Mouse (Mus musculus) cerebellum, adult 9-11 months (tissue): Measurements from ENCODE around the gene Asprv1.

Source experiments
- DNase-seq: peaks from one replicate; pipeline ENCODE4 v3.0.0; 2022

The Asprv1 gene

DNA sequence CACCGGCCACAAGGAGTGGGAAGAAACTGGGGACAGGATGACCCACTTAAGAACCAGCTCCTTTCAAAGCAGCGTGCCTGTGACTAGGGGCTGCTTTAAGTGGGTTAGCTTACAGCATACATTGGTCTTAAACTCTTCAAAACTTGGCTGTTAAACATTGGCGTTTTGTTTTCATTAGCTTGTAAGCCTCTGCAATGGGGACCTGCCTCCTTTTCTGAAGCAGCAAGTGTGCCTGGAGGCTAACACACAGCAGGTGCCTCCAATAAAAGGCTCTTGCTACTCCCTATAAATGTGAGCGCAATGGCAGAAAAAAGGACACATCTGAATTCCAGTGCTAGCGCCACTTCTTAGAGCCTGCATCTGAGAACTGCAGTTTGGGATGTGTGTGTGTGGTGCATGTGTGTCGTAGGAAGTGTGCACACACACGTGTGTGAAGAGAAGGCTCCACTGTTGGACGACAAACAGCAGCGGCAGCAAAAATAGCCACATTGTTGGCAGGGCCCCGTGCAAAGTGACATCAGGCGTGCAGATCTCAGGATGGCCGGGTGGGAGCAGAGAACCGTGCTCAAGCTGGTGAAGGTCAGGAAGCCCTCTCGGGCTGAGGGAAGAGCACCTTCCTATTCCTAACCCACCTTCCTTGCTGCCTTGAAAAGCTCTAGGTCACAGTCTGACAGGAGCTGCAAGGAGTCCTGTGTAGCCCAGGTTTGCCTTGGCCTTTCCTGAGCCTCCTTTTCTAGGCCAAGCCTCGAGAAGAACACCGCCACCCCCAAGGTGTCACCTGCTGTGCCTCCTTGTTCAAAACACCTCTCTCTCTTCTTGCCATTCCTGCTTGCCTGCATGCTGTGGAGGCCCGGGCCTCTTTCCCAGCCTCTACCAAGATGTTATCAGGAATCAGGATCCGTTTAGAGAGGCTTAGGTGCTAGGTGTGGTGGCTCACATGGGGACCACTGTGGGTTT is 3.6 kb upstream of the Asprv1 start:
- peak; percentile 66 for DNase-seq

- no peak for DNase-seq
Measured at GRCm38 (mm10) chr6:86630141-86630540, 2.2 kb downstream of the Asprv1 start.

DNA sequence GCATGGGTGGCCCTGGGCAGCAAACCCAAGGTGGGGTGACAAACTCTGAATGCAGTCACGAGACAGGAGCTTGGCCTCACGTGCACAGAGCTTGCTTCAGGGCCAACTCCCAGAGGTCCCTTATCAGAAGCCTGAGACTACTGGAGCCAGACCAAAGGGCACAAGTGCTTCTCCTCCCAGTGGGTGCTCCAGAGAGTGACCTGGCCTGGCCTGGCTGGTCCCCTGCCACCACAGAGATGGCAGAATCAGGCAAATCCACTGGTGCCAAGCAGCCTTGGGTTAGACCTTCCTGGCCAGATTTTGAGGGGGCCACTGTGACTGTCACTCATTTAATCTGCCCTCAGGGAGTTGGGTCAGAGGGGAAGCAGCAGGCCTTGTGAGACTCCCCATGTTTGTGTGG is 8.5 kb downstream of the Asprv1 start:
- DNase-seq = no peak

DNA sequence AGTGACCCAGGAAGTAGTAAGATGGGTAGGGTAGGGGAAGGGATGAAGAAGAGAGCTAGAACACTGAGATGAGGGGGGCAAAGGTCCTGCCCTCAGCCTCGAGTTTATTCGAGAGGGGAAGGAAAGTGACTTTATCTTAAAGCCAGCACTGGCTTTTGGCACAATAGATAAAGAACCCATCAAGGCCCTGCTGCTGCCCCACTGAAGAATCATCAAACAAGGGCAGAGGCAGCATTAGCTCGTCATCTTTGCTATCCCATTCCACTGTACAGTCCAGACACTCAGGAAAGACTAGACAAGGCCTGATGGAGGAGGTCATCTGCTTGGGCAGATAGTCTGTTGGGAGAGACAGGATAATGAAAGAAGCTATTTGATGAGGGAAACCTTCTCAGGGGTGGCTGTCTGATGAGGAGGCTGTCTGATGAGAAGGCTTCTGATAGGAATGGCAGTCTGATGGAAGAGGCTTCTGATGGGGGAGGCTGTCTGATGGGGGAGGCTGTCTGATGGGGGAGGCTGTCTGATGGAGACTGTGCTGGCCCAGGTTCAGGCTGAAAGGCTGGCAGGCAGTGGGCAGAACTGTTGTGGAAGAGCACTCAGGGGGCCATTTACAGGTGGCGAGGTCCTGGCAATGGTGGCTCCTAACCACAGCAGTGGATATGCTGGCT is 9.3 kb downstream of the Asprv1 start:
- DNase-seq = no peak

- DNase-seq = no peak
Measured at GRCm38 (mm10) chr6:86637860-86638259, 9.9 kb downstream of the Asprv1 start.

- no peak for DNase-seq
Measured at GRCm38 (mm10) chr6:86638434-86638833, 10.5 kb downstream of the Asprv1 start.

GRCm38 (mm10) chr6:86639180-86640160 is 11.5 kb downstream of the Asprv1 start:
- DNase-seq = no peak

DNA sequence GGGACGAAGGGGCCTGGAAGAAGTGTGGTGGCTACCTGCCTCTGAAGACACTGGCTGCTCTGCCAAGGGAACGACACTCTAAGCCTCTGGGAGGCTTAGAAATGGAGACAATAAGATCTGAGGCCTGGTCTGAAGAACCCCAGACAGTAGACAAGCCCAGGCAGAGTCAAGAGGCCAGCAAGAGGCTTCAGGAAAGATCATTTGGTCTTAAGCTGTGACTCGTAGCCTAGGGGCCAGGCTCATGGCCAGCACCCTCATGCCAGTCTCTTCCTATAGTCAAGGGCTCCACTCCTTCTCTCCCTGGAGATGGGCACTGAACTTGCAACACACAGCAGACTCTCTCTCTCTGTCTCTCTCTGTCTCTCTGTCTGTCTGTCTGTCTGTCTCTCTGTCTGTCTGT is 12.2 kb downstream of the Asprv1 start:
- no peak for DNase-seq

- no peak for DNase-seq
Measured at GRCm38 (mm10) chr6:86640776-86641175, 12.8 kb downstream of the Asprv1 start.

DNA sequence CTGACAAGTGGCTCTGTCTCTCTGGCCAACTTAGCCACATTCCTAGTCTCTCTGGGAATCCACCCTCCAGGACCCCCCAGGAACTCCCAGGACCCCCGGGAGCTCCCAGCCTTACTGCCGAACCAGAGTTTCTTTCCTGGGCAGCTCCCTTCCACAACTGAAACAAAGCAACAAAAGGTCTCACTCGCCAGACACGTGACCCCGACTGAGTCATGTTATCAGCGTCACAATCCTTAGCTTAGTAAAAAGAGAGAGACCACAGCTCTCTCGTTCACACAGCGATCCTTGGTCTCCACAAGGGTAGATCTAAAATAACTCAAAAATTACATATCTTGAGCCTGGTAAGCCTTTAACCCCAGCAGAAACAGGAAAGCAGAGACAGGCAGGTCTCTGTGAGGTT is 13.8 kb downstream of the Asprv1 start:
- no peak for DNase-seq

GRCm38 (mm10) chr6:86644775-86645400 is 16.9 kb downstream of the Asprv1 start:
- no peak for DNase-seq

DNA sequence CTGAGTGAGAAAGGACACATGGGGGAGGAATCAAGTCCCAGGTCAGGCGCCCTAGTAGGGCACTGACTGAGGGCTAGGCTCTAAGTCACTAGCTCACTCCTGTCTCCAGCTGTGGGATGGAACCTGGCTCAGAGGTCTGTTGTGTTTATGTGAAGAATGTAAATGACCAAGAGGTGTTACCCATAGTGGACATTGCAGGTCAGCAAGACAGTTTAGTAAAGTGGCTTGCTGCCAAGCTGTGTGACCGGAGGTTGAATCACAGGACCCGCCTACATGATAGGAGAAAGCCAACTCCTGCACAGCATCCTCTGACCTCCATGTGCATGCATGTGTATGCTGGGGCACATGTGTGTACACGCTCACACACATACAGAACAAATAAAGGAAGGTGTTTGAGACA is 17.6 kb downstream of the Asprv1 start:
- no peak for DNase-seq

GRCm38 (mm10) chr6:86646143-86646542 is 18.2 kb downstream of the Asprv1 start:
- DNase-seq = no peak

DNA sequence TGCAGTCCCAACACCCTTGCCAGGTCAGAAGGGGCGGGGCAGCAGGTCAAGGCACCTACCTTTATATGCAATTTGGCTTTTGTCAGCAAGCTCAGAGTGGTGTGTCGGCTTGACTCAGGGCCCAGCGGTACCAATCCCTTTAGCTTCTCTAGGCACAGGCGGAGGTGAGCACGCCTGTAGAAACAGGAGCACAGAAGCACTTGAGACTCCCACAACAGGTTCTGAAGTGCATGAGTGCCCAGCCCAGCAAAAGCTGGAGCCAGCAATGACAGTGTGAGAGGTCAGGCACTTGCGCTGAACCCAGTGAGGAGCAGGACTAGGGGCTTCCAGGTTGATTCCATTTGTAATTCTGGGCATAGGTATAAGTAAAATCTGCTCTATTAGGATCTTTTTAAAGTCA is 25.1 kb downstream of the Asprv1 start:
- no peak for DNase-seq

DNA sequence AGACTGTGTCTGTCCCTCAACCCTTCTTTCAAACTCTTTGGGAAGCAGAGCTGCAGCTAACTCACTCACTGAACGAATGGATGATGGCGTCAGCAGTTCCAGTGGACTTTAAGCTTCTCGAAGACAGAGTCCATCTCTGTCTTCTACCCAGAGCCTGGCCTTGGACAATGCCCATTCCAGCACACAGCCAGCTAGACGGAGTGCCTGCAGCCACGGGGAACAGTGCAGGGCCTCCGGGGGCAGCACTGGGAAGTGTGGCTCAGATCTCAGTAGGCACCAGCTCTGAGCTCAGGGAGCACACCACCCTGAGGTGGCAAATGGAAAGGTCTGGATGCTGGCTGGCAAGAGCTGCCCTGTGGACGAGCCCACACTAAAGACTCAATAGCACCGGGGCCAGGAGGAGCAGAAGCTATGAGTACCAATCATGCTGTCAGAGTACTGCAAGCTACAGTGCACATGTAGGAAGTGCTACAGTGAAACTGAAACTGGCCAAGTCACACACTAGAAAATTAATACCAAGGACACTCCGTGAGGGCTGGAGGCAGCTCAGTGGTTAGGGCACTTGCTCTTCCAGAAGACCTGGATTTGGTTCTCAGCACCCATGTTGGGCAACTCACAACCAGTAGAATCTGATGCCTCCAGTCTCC is 26.4 kb downstream of the Asprv1 start:
- no peak for DNase-seq

DNA sequence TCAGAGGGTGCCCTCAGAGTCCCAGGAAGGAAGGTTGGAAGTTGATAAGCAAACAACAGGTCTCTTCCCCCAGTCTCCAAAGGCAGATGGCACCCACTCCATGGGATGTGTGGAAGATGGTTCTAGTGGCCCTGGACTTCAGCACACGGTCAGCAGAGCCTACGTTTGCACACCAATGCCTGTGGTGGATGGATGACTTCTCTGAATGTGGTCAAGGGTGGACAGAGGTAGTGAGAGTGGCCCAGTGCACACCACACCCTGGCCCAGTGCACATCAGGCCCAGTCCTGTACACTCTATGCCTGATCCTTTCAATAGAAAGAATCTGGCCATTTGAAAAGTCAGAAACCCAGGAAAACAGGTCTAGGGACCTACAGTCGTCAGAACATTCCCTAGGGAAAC is 30.5 kb downstream of the Asprv1 start:
- no peak for DNase-seq

- no peak for DNase-seq
Measured at GRCm38 (mm10) chr6:86660161-86660877, 32.4 kb downstream of the Asprv1 start.

GRCm38 (mm10) chr6:86665076-86665475 is 37.1 kb downstream of the Asprv1 start:
- DNase-seq = no peak

DNA sequence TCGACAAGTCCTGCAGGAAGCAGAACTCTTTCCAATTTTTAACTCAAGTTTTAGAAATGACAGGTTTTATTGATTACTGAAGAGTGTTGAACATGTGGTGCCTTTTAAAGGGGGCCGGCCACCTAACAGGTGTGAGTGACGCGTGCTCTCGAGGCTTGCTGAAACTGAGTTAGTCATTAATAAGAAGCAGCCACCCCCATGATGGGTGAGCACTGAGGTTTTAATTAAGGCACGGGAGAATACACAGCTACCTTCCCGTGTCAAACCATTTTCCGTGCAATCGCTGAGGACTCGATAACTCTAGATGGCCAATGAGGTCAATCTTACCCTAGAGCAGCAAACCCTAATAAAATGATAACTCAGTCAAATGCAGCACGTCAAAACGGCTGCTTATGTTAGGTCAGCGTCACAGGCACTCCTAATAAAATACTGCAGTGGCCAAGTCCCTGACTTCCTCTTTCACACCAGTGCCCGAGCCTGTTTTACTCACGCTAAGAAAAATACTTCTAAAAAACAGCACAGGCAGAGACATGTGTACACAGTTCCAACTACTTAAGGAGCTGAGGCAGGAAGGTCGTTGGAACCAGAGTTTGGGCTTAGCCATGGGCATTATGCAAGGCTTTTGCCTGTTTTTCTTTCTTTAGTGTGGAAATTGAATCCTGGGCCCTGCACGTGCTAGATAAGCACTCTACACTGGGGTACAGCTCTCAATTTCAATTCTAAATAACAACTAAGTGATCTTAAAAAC is 37.8 kb downstream of the Asprv1 start:
- no peak for DNase-seq

DNA sequence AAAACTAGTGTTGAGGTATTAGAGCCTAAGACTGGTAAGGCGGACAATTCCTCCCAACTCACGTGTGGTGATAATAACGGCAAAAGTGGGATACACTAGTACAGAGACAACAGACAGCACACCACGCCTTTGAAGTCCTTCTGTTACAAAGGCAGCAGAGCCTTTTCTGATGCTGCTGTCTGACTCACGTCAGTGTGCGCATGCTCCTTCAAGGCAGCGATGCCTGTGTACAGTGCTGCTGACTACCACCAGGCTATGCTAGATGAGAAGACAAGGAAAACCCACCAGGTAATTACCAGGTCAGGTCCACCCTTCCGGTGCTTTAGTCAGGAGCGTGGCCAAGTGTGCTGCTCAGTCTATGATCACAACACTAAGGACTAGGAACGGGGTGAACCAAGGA is 39.1 kb downstream of the Asprv1 start:
- DNase-seq = no peak
